Mouse (Mus musculus) gastrocnemius, postnatal 36 days (tissue): ENCODE results near the gene Slc19a1. TPM values are rescaled to one million over a fixed set of nuclear protein-coding genes. Genes with fewer than 3 reads are reported as not detected.

Experiments used
- DNase-seq, 2 experiments: peaks; one replicate each; pipeline ENCODE4 v3.0.0; 2022
- intact Hi-C: fragments of 180-260 bp; cut with DNase I; formaldehyde crosslinking; loops from one replicate; pipeline ENCODE4 v1.15.1; 2025
- total RNA-seq, 2 experiments: library from RNA; stranded (reverse); gene quantifications; 2 replicates each; pipeline ENCODE4 v1.2.3; 2021

Slc19a1 gene
- total RNA-seq, 2 experiments from 2014 or later: 5.9 to 7.7 TPM

- intact Hi-C loops: no loop called here
- DNase-seq: peak; percentile 87
Observed at GRCm38 (mm10) chr10:77032591-77033322, 716 bp downstream of the Slc19a1 start.

GRCm38 (mm10) chr10:77033323-77034025 lies 1.4 kb downstream of the Slc19a1 start:
- DNase-seq: peak in 1 of 2 experiments; percentile 33
- intact Hi-C loops: no loop called here

- intact Hi-C loops: no loop called here
- no peak for DNase-seq
Observed at GRCm38 (mm10) chr10:77035487-77035886, 3.4 kb downstream of the Slc19a1 start.

- no peak for DNase-seq
- intact Hi-C loops: no loop called here
Observed at GRCm38 (mm10) chr10:77038579-77039174, 6.6 kb downstream of the Slc19a1 start.

- DNase-seq: no peak
- intact Hi-C loops: no loop called here
Observed at GRCm38 (mm10) chr10:77048196-77048595, 16.2 kb downstream of the Slc19a1 start.

- DNase-seq: no peak
- intact Hi-C loops: no loop called here
Observed at GRCm38 (mm10) chr10:77048606-77049005, 16.6 kb downstream of the Slc19a1 start.

- intact Hi-C loops: no loop called here
- no peak for DNase-seq
Observed at GRCm38 (mm10) chr10:77056768-77057167, 24.7 kb downstream of the Slc19a1 start.

GRCm38 (mm10) chr10:77061426-77061825 lies 29.4 kb downstream of the Slc19a1 start:
- no peak for DNase-seq
- intact Hi-C loops: no loop called here

- DNase-seq: peak in 1 of 2 experiments; percentile 35
- intact Hi-C loops: no loop called here
Observed at GRCm38 (mm10) chr10:77062393-77063010, 30.5 kb downstream of the Slc19a1 start.

- intact Hi-C loops: no loop called here
- DNase-seq: no peak
Observed at GRCm38 (mm10) chr10:77064239-77064638, 32.2 kb downstream of the Slc19a1 start.

- intact Hi-C loops: no loop called here
- no peak for DNase-seq
Observed at GRCm38 (mm10) chr10:77064659-77065058, 32.6 kb downstream of the Slc19a1 start.

GRCm38 (mm10) chr10:77068469-77068868 lies 36.4 kb downstream of the Slc19a1 start:
- DNase-seq: no peak
- intact Hi-C loops: no loop called here

- intact Hi-C loops: loop anchor here (5.0 kb wide), 1 partner anchor 233 kb away; no protein-coding TSS in a partner anchor
- peak in 1 of 2 experiments; percentile 25 for DNase-seq
Observed at GRCm38 (mm10) chr10:77070072-77070471, 38.0 kb downstream of the Slc19a1 start.

GRCm38 (mm10) chr10:77074276-77074974 lies 42.4 kb downstream of the Slc19a1 start:
- intact Hi-C loops: loop anchor here (5.0 kb wide), 1 partner anchor 237 kb away; no protein-coding TSS in a partner anchor

GRCm38 (mm10) chr10:77078456-77078855 lies 46.4 kb downstream of the Slc19a1 start:
- intact Hi-C loops: no loop called here
- DNase-seq: no peak

More at GRCm38 (mm10) chr10:77074276-77074974, 42.4 kb downstream of the Slc19a1 start:
- DNase-seq: no peak

- intact Hi-C loops: no loop called here
- no peak for DNase-seq
Observed at GRCm38 (mm10) chr10:77078961-77079360, 46.9 kb downstream of the Slc19a1 start.

GRCm38 (mm10) chr10:77082453-77082852 lies 50.4 kb downstream of the Slc19a1 start:
- intact Hi-C loops: no loop called here
- peak; percentile 43 to 58 for DNase-seq

- intact Hi-C loops: no loop called here
- no peak for DNase-seq
Observed at GRCm38 (mm10) chr10:77082921-77083320, 50.9 kb downstream of the Slc19a1 start.

- intact Hi-C loops: no loop called here
- no peak for DNase-seq
Observed at GRCm38 (mm10) chr10:77084568-77084967, 52.5 kb downstream of the Slc19a1 start.

GRCm38 (mm10) chr10:77089336-77089735 lies 57.3 kb downstream of the Slc19a1 start:
- intact Hi-C loops: no loop called here
- peak in 1 of 2 experiments; percentile 38 for DNase-seq
